Mouse (Mus musculus): ENCODE results near the gene 4933425L06Rik. TPM values are rescaled to one million over a fixed set of nuclear protein-coding genes. Genes with fewer than 3 reads are reported as not detected.

4933425L06Rik gene
- polyA plus RNA-seq, 1 experiment from 2014 or later = not detected

- DNase-seq (ENCODE audit: low spot score) = no peak
Observed at GRCm38 (mm10) chr13:105132776-105133175, 50.9 kb downstream of the 4933425L06Rik start.

- DNase-seq (ENCODE audit: low spot score) = no peak
Observed at GRCm38 (mm10) chr13:105134397-105134796, 52.5 kb downstream of the 4933425L06Rik start.

GRCm38 (mm10) chr13:105139881-105140280 lies 58.0 kb downstream of the 4933425L06Rik start:
- DNase-seq (ENCODE audit: low spot score) = no peak

GRCm38 (mm10) chr13:105146827-105147226 lies 64.9 kb downstream of the 4933425L06Rik start:
- DNase-seq (ENCODE audit: low spot score) = no peak

- DNase-seq (ENCODE audit: low spot score) = no peak
Observed at GRCm38 (mm10) chr13:105147795-105148418, 66.0 kb downstream of the 4933425L06Rik start.

- DNase-seq (ENCODE audit: low spot score) = no peak
Observed at GRCm38 (mm10) chr13:105150006-105150405, 68.1 kb downstream of the 4933425L06Rik start.

- DNase-seq (ENCODE audit: low spot score) = peak; percentile 52
Observed at GRCm38 (mm10) chr13:105153955-105154354, 72.0 kb downstream of the 4933425L06Rik start.

- DNase-seq (ENCODE audit: low spot score) = no peak
Observed at GRCm38 (mm10) chr13:105165441-105165840, 83.5 kb downstream of the 4933425L06Rik start.

Other genes with a start within 250 kb of the 4933425L06Rik start
- 0.44 and 0.56 TPM in 2 replicates for gene Shisal2b, start 218.2 kb upstream of the 4933425L06Rik start, polyA plus RNA-seq (2015; fragmentation: Nextera tagmentation; extraction: Ambion mirVana)
- gene Rgs7bp, start 27.2 kb upstream of the 4933425L06Rik start, polyA plus RNA-seq (2015; fragmentation: Nextera tagmentation; extraction: Ambion mirVana) = 0.22 and 0.29 TPM in 2 replicates
- gene Rnf180, start 212.7 kb downstream of the 4933425L06Rik start, polyA plus RNA-seq (2015; fragmentation: Nextera tagmentation; extraction: Ambion mirVana) = 4.9 and 6.4 TPM in 2 replicates